Mouse (Mus musculus) lung, embryonic 15.5 days (tissue): ENCODE data around the gene Zfp318. TPM values are rescaled to one million over a fixed set of nuclear protein-coding genes. Genes with fewer than 3 reads are reported as not detected.

ENCODE experiments used
- ATAC-seq: fragments of 200-750 bp; cut with Nextera tagmentation; 2 replicates; pipeline ENCODE4 v1.8.0; 2017; ENCODE audit warnings: moderate number of reproducible peaks, borderline replicate concordance; ENCODE audit not compliant: low FRiP score, low TSS enrichment; ENCODE audit errors: extremely low read depth
- H3K27ac ChIP-seq: fragments of 300-500 bp; sonication (generic); 2 replicates; pipeline ENCODE4 v1.5.1; 2015; ENCODE audit warnings: moderate library complexity, mild to moderate bottlenecking, inconsistent platforms
- H3K27me3 ChIP-seq: fragments of 300-500 bp; sonication (generic); 2 replicates; pipeline ENCODE4 v1.6.1; 2015; ENCODE audit warnings: inconsistent platforms
- H3K36me3 ChIP-seq: fragments of 300-500 bp; sonication (generic); 2 replicates; pipeline ENCODE4 v1.6.1; 2015; ENCODE audit warnings: inconsistent platforms
- H3K4me1 ChIP-seq: fragments of 300-500 bp; sonication (generic); 2 replicates; pipeline ENCODE4 v1.6.1; 2015; ENCODE audit warnings: inconsistent platforms
- H3K4me2 ChIP-seq: fragments of 300-500 bp; sonication (generic); 2 replicates; pipeline ENCODE4 v1.6.1; 2015; ENCODE audit warnings: inconsistent platforms, mild to moderate bottlenecking, moderate library complexity
- H3K4me3 ChIP-seq: fragments of 300-500 bp; sonication (generic); 2 replicates; pipeline ENCODE4 v1.5.1; 2015; ENCODE audit warnings: mild to moderate bottlenecking, inconsistent platforms
- H3K9ac ChIP-seq: fragments of 300-500 bp; sonication (generic); 2 replicates; pipeline ENCODE4 v1.6.1; 2015; ENCODE audit warnings: inconsistent platforms
- H3K9me3 ChIP-seq: fragments of 300-500 bp; sonication (generic); 2 replicates; pipeline ENCODE4 v1.6.1; 2016; ENCODE audit warnings: inconsistent platforms
- WGBS: fragments of 180-500 bp; shearing (Covaris S2); methylation state at CpG from one replicate; pipeline ENCODE4 v1.1.7; 2015; 5-methylcytosine and 5-hydroxymethylcytosine counted together
- polyA plus RNA-seq: library from polyadenylated mRNA; unstranded; fragments of >200 nt; fragmentation: Nextera tagmentation; extraction: Ambion mirVana; gene quantifications from 2 replicates; pipeline ENCODE4 v1.2.1, GENCODE M21; 2015

The Zfp318 gene
- polyA plus RNA-seq, 1 experiment from 2014 or later, result 9.8 TPM

DNA sequence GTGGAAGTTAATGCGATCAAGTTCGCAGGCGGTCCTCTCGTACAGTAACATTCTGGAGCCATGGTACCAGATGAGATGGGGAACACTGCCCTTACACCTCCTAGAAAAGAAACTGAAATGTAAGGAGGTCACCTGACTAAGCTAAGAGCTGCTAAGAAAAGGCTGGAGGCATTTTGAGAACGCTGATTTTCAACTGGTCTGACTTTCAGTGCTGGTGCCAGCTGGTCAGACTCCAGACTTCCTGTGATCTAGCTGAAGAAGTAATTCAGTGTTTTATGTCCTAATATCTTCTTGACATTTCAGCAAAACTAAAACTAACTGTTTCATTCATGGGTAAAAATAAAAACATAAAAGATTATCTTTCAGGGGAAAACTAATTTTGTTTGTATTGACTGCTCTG is 35.1 kb downstream of the Zfp318 start:
- Histone ChIP-seq H3K36me3 (peaks cover 6% of the 10 kb centered on the region), H3K27ac (no peak overlapping the region), H3K27me3 (no peaks in the 10 kb centered on the region), H3K9ac (no peak overlapping the region), H3K9me3 (no peaks in the 10 kb centered on the region), H3K4me3 (no peak overlapping the region), H3K4me2 (no peak overlapping the region), H3K4me1 (no peaks in the 10 kb centered on the region)
- 75% methylated on average over 5 of the region's 5 CpGs for WGBS
- no peak for ATAC-seq

DNA sequence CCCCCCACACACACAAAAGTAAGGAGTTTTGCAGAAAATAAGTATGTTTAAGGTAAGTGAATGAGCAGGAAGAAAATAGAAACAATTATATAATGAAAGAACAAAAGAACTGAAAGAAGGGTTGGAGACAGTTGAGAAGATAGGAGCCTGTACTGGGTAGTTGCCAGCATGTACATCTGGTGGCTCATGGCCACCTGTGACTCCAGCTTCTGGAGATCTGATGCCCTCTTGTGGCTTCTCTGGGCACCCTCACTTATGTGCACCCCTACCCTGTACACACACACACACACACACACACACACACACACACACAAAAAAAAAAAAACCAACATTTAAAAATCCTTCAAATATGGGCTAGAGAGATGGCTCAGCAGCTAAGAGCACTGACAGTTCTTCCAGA is 36.2 kb downstream of the Zfp318 start:
- ATAC-seq, result no peak
- Histone ChIP-seq H3K9me3 (no peaks in the 10 kb centered on the region), H3K36me3 (no peaks in the 10 kb centered on the region; the same call in 1 of the 2 replicates)

DNA sequence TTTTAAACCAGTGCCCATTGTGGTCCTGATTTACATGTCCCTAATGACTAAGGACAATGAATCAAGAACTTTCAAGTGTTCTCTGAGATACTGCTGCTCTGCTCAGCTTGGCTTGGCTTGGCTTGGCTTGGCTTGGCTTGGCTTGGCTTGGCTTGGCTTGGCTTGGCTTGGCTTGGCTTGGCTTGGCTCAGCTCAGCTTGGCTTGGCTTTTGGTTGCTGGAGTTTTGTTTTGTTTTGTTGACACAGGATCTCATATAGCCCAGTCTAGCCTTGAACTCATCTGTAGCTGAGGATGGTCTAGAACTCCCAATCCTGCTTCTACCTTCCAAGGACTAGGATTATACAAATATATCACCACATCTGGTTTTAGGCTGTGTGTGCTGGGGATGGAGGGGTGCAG is 43.0 kb downstream of the Zfp318 start:
- no peak overlapping the region for H3K27ac ChIP-seq
- no peak overlapping the region for H3K4me2 ChIP-seq
- no peaks in the 10 kb centered on the region for H3K9me3 ChIP-seq
- H3K27me3 ChIP-seq, result no peaks in the 10 kb centered on the region
- no peaks in the 10 kb centered on the region for H3K36me3 ChIP-seq
- no peak for ATAC-seq
- H3K4me1 ChIP-seq, result peaks cover 4% of the 10 kb centered on the region; the same call in 1 of the 2 replicates
- H3K4me3 ChIP-seq, result no peak overlapping the region
- H3K9ac ChIP-seq, result no peak overlapping the region

More for the DNA sequence above, 36.2 kb downstream of the Zfp318 start:
- Histone ChIP-seq H3K9ac (no peak overlapping the region), H3K4me2 (no peak overlapping the region), H3K27me3 (no peaks in the 10 kb centered on the region), H3K4me1 (no peaks in the 10 kb centered on the region), H3K27ac (no peak overlapping the region), H3K4me3 (no peak overlapping the region)

GRCm38 (mm10) chr17:46428761-46429414 is 45.4 kb downstream of the Zfp318 start, which contains the start of gene Crip3:
Crip3 (plus strand) TSS chr17:46428926.
- no peaks in the 10 kb centered on the region for H3K9me3 ChIP-seq
- no peaks in the 10 kb centered on the region for H3K36me3 ChIP-seq
- no peak within 1 kb of the TSS for H3K27ac ChIP-seq
- H3K4me1 ChIP-seq, result peaks cover 6% of the 10 kb centered on the region; the same call in 1 of the 2 replicates
- ATAC-seq, result no peak
- no peak within 1 kb of the TSS for H3K9ac ChIP-seq
- H3K27me3 ChIP-seq, result no peaks in the 10 kb centered on the region
- 10% methylated on average over 18 of the region's 18 CpGs for WGBS
- no peak within 1 kb of the TSS for H3K4me3 ChIP-seq
- H3K4me2 ChIP-seq, result peak within 1 kb of the TSS; percentile 48

GRCm38 (mm10) chr17:46433627-46434026 is 50.1 kb downstream of the Zfp318 start:
- Histone ChIP-seq H3K27ac (no peak overlapping the region), H3K4me1 (peaks cover 8% of the 10 kb centered on the region; the same call in 1 of the 2 replicates), H3K9me3 (no peaks in the 10 kb centered on the region), H3K4me3 (peak overlapping the region; percentile 13; the same call in 1 of the 2 replicates), H3K9ac (no peak overlapping the region), H3K36me3 (no peaks in the 10 kb centered on the region), H3K27me3 (peaks cover 24% of the 10 kb centered on the region; the same call in 1 of the 2 replicates), H3K4me2 (peak overlapping the region; percentile 48)
- peak; percentile 49; the same call in 1 of the 2 replicates for ATAC-seq
- 2% methylated on average over 17 of the region's 17 CpGs for WGBS

DNA sequence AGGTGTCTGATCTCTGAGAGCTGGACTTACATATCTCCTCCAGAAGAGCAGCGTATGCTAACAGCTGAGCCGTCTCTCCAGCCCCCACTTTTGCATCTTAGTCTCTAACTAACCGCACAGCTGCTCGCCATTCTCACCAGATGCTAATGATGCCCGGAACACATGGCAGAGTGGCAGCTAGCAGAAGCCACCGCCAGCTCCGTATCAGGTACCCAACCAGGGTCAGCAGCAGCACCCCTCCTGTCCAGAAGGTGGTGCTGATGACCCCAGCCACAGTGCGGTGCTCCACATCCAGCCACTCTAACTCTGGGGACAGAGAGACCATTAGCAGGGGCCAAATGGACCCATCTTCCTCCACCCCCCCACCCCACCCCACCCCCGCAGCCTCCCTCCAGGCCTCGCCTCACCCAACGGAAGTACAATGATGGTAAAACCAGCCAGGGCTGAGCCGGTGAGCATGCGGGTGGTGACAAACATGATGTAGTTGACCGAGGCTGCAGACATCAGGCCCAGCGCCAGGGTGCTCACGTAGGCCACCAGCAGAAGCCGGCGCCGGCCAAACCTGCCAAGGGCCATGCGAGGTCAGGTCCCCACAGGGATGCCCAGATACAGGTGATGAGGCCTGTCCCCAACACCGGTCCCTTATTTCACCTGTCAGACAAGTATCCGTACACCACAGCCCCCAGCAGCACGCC is 53.3 kb downstream of the Zfp318 start:
- Histone ChIP-seq H3K4me3 (no peak overlapping the region), H3K36me3 (no peaks in the 10 kb centered on the region), H3K27me3 (peaks cover 35% of the 10 kb centered on the region; the same call in 1 of the 2 replicates), H3K27ac (no peak overlapping the region), H3K4me1 (peaks cover 4% of the 10 kb centered on the region; the same call in 1 of the 2 replicates), H3K9me3 (no peaks in the 10 kb centered on the region), H3K4me2 (no peak overlapping the region), H3K9ac (no peak overlapping the region)
- ATAC-seq, result no peak; the same call in 1 of the 2 replicates
- WGBS, result 25% methylated on average over 23 of the region's 23 CpGs

DNA sequence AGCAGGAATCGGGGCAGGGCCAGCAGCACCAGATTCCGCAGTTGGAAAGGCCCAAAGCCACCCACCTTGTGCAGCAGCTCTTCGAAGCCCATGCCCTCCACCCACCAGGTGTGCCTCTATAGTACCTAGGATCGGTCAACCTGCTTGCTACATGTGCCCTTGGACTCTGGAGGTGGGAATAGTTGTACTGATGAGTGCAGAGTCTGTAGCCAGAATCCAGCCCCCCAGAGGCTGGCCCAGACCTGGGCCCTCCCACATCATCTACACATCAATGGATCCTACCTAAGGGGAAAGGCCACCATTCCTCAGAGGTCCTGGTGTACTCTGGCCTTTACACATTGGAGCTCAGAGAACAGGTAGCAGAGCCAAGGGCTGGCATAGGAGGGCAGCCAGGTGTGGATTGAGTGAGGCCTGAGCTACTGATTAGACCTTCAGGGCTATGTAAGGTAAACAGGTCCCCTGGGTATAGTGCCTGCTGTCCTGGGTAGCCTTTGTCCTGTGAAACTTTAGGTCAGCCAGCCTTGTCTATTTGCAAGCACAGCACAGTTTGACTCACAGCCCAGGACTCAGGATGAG is 54.9 kb downstream of the Zfp318 start, which contains the start of gene Slc22a7:
TSS of gene Slc22a7 (minus strand) at position 160 of the 576 bp plus-strand sequence.
- Histone ChIP-seq H3K9ac (no peak within 1 kb of the TSS), H3K27ac (no peak within 1 kb of the TSS), H3K4me1 (peaks cover 4% of the 10 kb centered on the region; the same call in 1 of the 2 replicates), H3K36me3 (no peaks in the 10 kb centered on the region), H3K4me3 (no peak within 1 kb of the TSS), H3K27me3 (peaks cover 50% of the 10 kb centered on the region), H3K4me2 (no peak within 1 kb of the TSS), H3K9me3 (no peaks in the 10 kb centered on the region)
- WGBS, result 88% methylated on average over 4 of the region's 4 CpGs
- no peak for ATAC-seq

GRCm38 (mm10) chr17:46439176-46439575 is 55.6 kb downstream of the Zfp318 start:
- Histone ChIP-seq H3K27me3 (peaks cover 57% of the 10 kb centered on the region), H3K9me3 (no peaks in the 10 kb centered on the region), H3K4me2 (no peak overlapping the region), H3K4me1 (no peaks in the 10 kb centered on the region), H3K9ac (no peak overlapping the region), H3K27ac (no peak overlapping the region), H3K4me3 (no peak overlapping the region), H3K36me3 (no peaks in the 10 kb centered on the region)
- 87% methylated on average over 10 of the region's 10 CpGs for WGBS
- ATAC-seq, result no peak

GRCm38 (mm10) chr17:46444839-46445579 is 61.5 kb downstream of the Zfp318 start:
- Histone ChIP-seq H3K9me3 (no peaks in the 10 kb centered on the region), H3K4me2 (peak overlapping the region; percentile 86), H3K4me1 (peaks cover 14% of the 10 kb centered on the region; the same call in 1 of the 2 replicates), H3K36me3 (no peaks in the 10 kb centered on the region), H3K4me3 (peak overlapping the region; percentile 39), H3K9ac (peak overlapping the region; percentile 45), H3K27ac (no peak overlapping the region), H3K27me3 (peaks cover 60% of the 10 kb centered on the region)
- peak; percentile 41; the same call in 1 of the 2 replicates for ATAC-seq
- 2% methylated on average over 49 of the region's 50 CpGs for WGBS

- H3K4me1 ChIP-seq, result peaks cover 14% of the 10 kb centered on the region; the same call in 1 of the 2 replicates
- H3K9ac ChIP-seq, result no peak overlapping the region
- no peaks in the 10 kb centered on the region for H3K36me3 ChIP-seq
- 90% methylated on average over 16 of the region's 16 CpGs for WGBS
- no peak overlapping the region for H3K4me2 ChIP-seq
- no peaks in the 10 kb centered on the region for H3K9me3 ChIP-seq
- H3K4me3 ChIP-seq, result no peak overlapping the region
- no peak for ATAC-seq
- H3K27ac ChIP-seq, result no peak overlapping the region
- H3K27me3 ChIP-seq, result peaks cover 55% of the 10 kb centered on the region
Observed at GRCm38 (mm10) chr17:46446264-46446663, 62.7 kb downstream of the Zfp318 start.

DNA sequence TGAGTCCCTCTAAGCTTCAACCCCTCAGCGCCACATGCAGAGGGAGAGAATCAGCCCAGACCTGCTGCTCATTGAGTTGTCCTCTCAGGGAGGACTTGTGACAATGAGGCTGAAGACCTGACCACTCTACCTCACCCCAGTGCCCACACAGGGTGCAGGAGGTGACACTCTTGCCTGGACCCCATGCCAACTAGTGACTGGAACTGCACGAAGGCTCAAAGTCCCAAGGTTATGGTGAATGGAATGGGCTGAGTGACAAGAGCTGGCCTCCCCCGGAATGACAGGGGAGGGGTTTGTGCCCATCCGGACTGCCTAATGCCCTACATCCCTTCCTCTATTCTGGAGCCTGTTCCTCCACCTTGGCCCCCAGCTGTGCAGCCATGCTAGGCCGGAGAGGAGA is 69.2 kb downstream of the Zfp318 start:
- no peak for ATAC-seq
- Histone ChIP-seq H3K4me3 (no peak overlapping the region), H3K36me3 (no peaks in the 10 kb centered on the region), H3K27ac (no peak overlapping the region), H3K9me3 (no peaks in the 10 kb centered on the region), H3K27me3 (peaks cover 50% of the 10 kb centered on the region), H3K4me1 (peaks cover 21% of the 10 kb centered on the region), H3K4me2 (no peak overlapping the region), H3K9ac (no peak overlapping the region)
- 47% methylated on average over 5 of the region's 5 CpGs for WGBS
